Mouse (Mus musculus) olfactory bulb, adult 2 months (tissue): ENCODE data around the gene Erbb3.

ENCODE experiments used
- CTCF ChIP-seq: fragments of 200-500 bp; IDR thresholded peaks from 2 replicates; pipeline ENCODE4 v1.5.1; 2012; ENCODE audit warnings: low read depth, mild to moderate bottlenecking, low read length, moderate library complexity; ENCODE audit not compliant: insufficient read depth
- POLR2A ChIP-seq: fragments of 200-500 bp; IDR thresholded peaks from 2 replicates; pipeline ENCODE4 v1.6.1; 2012; ENCODE audit warnings: mild to moderate bottlenecking, low read depth, low read length, moderate library complexity; ENCODE audit not compliant: insufficient read depth

- TF ChIP-seq CTCF (no peak), POLR2A (no peak)
Measured at GRCm38 (mm10) chr10:128587120-128587519, 2.3 kb downstream of the Erbb3 start.
